Mouse (Mus musculus) stomach, embryonic 16.5 days (tissue): Measurements from ENCODE around the gene Hectd3. TPM values are rescaled to one million over a fixed set of nuclear protein-coding genes. Genes with fewer than 3 reads are reported as not detected.
A peak's percentile ranks its signal among the peaks of the same experiment; 100 is the strongest.

Experiments
- ATAC-seq: fragments of 200-750 bp; cut with Nextera tagmentation; 2 replicates; pipeline ENCODE4 v1.8.0; 2017; ENCODE audit warnings: moderate number of reproducible peaks, moderate TSS enrichment; ENCODE audit not compliant: insufficient read depth, low FRiP score
- H3K27ac ChIP-seq: fragments of 300-500 bp; sonication (generic); 2 replicates; pipeline ENCODE4 v1.5.1; 2014; ENCODE audit warnings: low read length
- H3K27me3 ChIP-seq: fragments of 300-500 bp; sonication (generic); 2 replicates; pipeline ENCODE4 v1.6.1; 2014; ENCODE audit warnings: low read length, control low read depth, mixed read lengths; ENCODE audit not compliant: control insufficient read depth, insufficient read depth
- H3K36me3 ChIP-seq: fragments of 300-500 bp; sonication (generic); 2 replicates; pipeline ENCODE4 v1.6.1; 2014; ENCODE audit warnings: low read length; ENCODE audit not compliant: control insufficient read depth, insufficient read depth
- H3K4me1 ChIP-seq: fragments of 300-500 bp; sonication (generic); 2 replicates; pipeline ENCODE4 v1.6.1; 2014; ENCODE audit warnings: low read length, control low read depth, mixed read lengths; ENCODE audit not compliant: control insufficient read depth, insufficient read depth
- H3K4me2 ChIP-seq: fragments of 300-500 bp; sonication (generic); 2 replicates; pipeline ENCODE4 v1.6.1; 2014; ENCODE audit warnings: low read depth, low read length, mixed read lengths
- H3K4me3 ChIP-seq: fragments of 300-500 bp; sonication (generic); replicated peaks from 2 replicates; pipeline ENCODE4 v1.5.1; 2014; ENCODE audit warnings: mild to moderate bottlenecking, low read length
- H3K9ac ChIP-seq: fragments of 300-500 bp; sonication (generic); 2 replicates; pipeline ENCODE4 v1.6.1; 2014; ENCODE audit warnings: low read length
- H3K9me3 ChIP-seq: fragments of 300-500 bp; sonication (generic); replicated peaks from 2 replicates; pipeline ENCODE4 v1.6.1; 2016; ENCODE audit warnings: low read length, control low read depth; ENCODE audit not compliant: control insufficient read depth
- WGBS: fragments of 180-500 bp; shearing (Covaris S2); extraction: QIAGEN DNeasy Blood & Tissue Kit; methylation state at CpG from one replicate; pipeline ENCODE4 v1.1.7; 2014; 5-methylcytosine and 5-hydroxymethylcytosine counted together
- polyA plus RNA-seq: library from polyadenylated mRNA; unstranded; fragments of >200 nt; fragmentation: Nextera tagmentation; extraction: Ambion mirVana; gene quantifications from 2 replicates; pipeline ENCODE4 v1.2.1, GENCODE M21; 2015

Hectd3 gene
- polyA plus RNA-seq: 6.9 and 8.3 TPM in 2 replicates

- Histone ChIP-seq H3K36me3 (peaks cover 3% of the 10 kb centered on the region; the same call in 1 of the 2 replicates), H3K27me3 (no peaks in the 10 kb centered on the region), H3K4me3 (peak within 1 kb of the TSS; percentile 68), H3K9ac (peak within 1 kb of the TSS; percentile 77), H3K9me3 (no peaks in the 10 kb centered on the region), H3K27ac (peak within 1 kb of the TSS; percentile 44), H3K4me1 (peaks cover 19% of the 10 kb centered on the region), H3K4me2 (peak within 1 kb of the TSS; percentile 96)
- ATAC-seq: peak; percentile 58
- WGBS: under 1% methylated on average over 56 of the region's 58 CpGs
Measured at GRCm38 (mm10) chr4:116995131-116995797, at the start of gene Hectd3. Gene Hectd3 (plus strand): TSS chr4:116995317.

- H3K36me3 ChIP-seq: no peaks in the 10 kb centered on the region
- H3K27ac ChIP-seq: no peak overlapping the region
- ATAC-seq: no peak
- H3K9ac ChIP-seq: no peak overlapping the region
- no peaks in the 10 kb centered on the region for H3K27me3 ChIP-seq
- no peak overlapping the region for H3K4me3 ChIP-seq
- H3K4me1 ChIP-seq: peaks cover 3% of the 10 kb centered on the region; the same call in 1 of the 2 replicates
- no peak overlapping the region for H3K4me2 ChIP-seq
- WGBS: 48% methylated on average over 1 of the region's 1 CpGs
- H3K9me3 ChIP-seq: no peaks in the 10 kb centered on the region
Measured at GRCm38 (mm10) chr4:116951642-116952041, 43.5 kb upstream of the Hectd3 start.

- no peaks in the 10 kb centered on the region for H3K4me1 ChIP-seq
- no peak overlapping the region for H3K27ac ChIP-seq
- H3K9ac ChIP-seq: no peak overlapping the region
- H3K27me3 ChIP-seq: no peaks in the 10 kb centered on the region
- no peaks in the 10 kb centered on the region for H3K9me3 ChIP-seq
- no peaks in the 10 kb centered on the region for H3K36me3 ChIP-seq
- 85% methylated on average over 7 of the region's 7 CpGs for WGBS
- H3K4me3 ChIP-seq: no peak overlapping the region
- H3K4me2 ChIP-seq: no peak overlapping the region
- ATAC-seq: no peak
Measured at GRCm38 (mm10) chr4:116954951-116955350, 40.2 kb upstream of the Hectd3 start.

- no peak overlapping the region for H3K4me2 ChIP-seq
- no peaks in the 10 kb centered on the region for H3K9me3 ChIP-seq
- H3K27me3 ChIP-seq: no peaks in the 10 kb centered on the region
- no peaks in the 10 kb centered on the region for H3K36me3 ChIP-seq
- WGBS: 57% methylated on average over 2 of the region's 2 CpGs
- ATAC-seq: no peak
- H3K4me1 ChIP-seq: no peaks in the 10 kb centered on the region
- no peak overlapping the region for H3K9ac ChIP-seq
- H3K4me3 ChIP-seq: no peak overlapping the region
- H3K27ac ChIP-seq: no peak overlapping the region
Measured at GRCm38 (mm10) chr4:116976503-116976902, 18.6 kb upstream of the Hectd3 start.

- no peak for ATAC-seq
- Histone ChIP-seq H3K4me1 (no peaks in the 10 kb centered on the region), H3K4me3 (no peak overlapping the region), H3K27me3 (no peaks in the 10 kb centered on the region), H3K27ac (no peak overlapping the region), H3K9ac (no peak overlapping the region), H3K4me2 (no peak overlapping the region), H3K36me3 (no peaks in the 10 kb centered on the region), H3K9me3 (no peaks in the 10 kb centered on the region)
- 83% methylated on average over 7 of the region's 7 CpGs for WGBS
Measured at GRCm38 (mm10) chr4:116985681-116986080, 9.4 kb upstream of the Hectd3 start.

- H3K27me3 ChIP-seq: no peaks in the 10 kb centered on the region
- ATAC-seq: peak; percentile 68; the same call in 1 of the 2 replicates
- no peak overlapping the region for H3K9ac ChIP-seq
- WGBS: 65% methylated on average over 17 of the region's 17 CpGs
- no peak overlapping the region for H3K4me3 ChIP-seq
- H3K9me3 ChIP-seq: no peaks in the 10 kb centered on the region
- no peak overlapping the region for H3K4me2 ChIP-seq
- no peak overlapping the region for H3K27ac ChIP-seq
- H3K36me3 ChIP-seq: no peaks in the 10 kb centered on the region
- no peaks in the 10 kb centered on the region for H3K4me1 ChIP-seq
Measured at GRCm38 (mm10) chr4:116986400-116987121, 8.6 kb upstream of the Hectd3 start.

- H3K9ac ChIP-seq: no peak overlapping the region
- no peak overlapping the region for H3K4me2 ChIP-seq
- H3K36me3 ChIP-seq: no peaks in the 10 kb centered on the region
- no peak overlapping the region for H3K27ac ChIP-seq
- no peaks in the 10 kb centered on the region for H3K4me1 ChIP-seq
- WGBS: 78% methylated on average over 5 of the region's 5 CpGs
- no peaks in the 10 kb centered on the region for H3K9me3 ChIP-seq
- no peak for ATAC-seq
- no peak overlapping the region for H3K4me3 ChIP-seq
- H3K27me3 ChIP-seq: no peaks in the 10 kb centered on the region
Measured at GRCm38 (mm10) chr4:116987122-116987456, 8.0 kb upstream of the Hectd3 start.

GRCm38 (mm10) chr4:116989731-116990130, 5.4 kb upstream of the Hectd3 start:
- H3K9ac ChIP-seq: no peak overlapping the region
- no peak overlapping the region for H3K4me3 ChIP-seq
- no peaks in the 10 kb centered on the region for H3K36me3 ChIP-seq
- H3K27ac ChIP-seq: no peak overlapping the region
- no peak overlapping the region for H3K4me2 ChIP-seq
- no peak for ATAC-seq
- H3K4me1 ChIP-seq: peaks cover 10% of the 10 kb centered on the region
- WGBS: 49% methylated on average over 6 of the region's 6 CpGs
- no peaks in the 10 kb centered on the region for H3K27me3 ChIP-seq
- H3K9me3 ChIP-seq: no peaks in the 10 kb centered on the region

- Histone ChIP-seq H3K27me3 (no peaks in the 10 kb centered on the region), H3K4me3 (no peak overlapping the region), H3K4me2 (no peak overlapping the region), H3K27ac (no peak overlapping the region), H3K9me3 (no peaks in the 10 kb centered on the region), H3K9ac (no peak overlapping the region), H3K4me1 (peaks cover 19% of the 10 kb centered on the region), H3K36me3 (no peaks in the 10 kb centered on the region)
- 9% methylated on average over 7 of the region's 7 CpGs for WGBS
- ATAC-seq: no peak
Measured at GRCm38 (mm10) chr4:116991366-116991765, 3.8 kb upstream of the Hectd3 start.
